Mouse (Mus musculus) C2C12 (cell line): ENCODE results near the gene Olfr545.

Source experiments
- CTCF ChIP-seq: IDR thresholded peaks from one replicate; pipeline ENCODE4 v1.5.1; 2011; ENCODE audit not compliant: control insufficient read depth, insufficient read depth, insufficient read length
- MAX ChIP-seq: IDR thresholded peaks from one replicate; pipeline ENCODE4 v1.6.1; 2011; ENCODE audit warnings: mild to moderate bottlenecking, control low read depth
- USF1 ChIP-seq: IDR thresholded peaks from one replicate; pipeline ENCODE4 v1.6.1; 2011; ENCODE audit warnings: low read depth, mild to moderate bottlenecking, control low read depth, moderate library complexity

- TF ChIP-seq MAX (no peak), USF1 (no peak), CTCF (no peak)
Observed at GRCm38 (mm10) chr7:102540596-102540995, 41.2 kb upstream of the Olfr545 start, which contains the start of gene Olfr548-ps1.
